Comparison of ENCODE assay signal across 9 mouse cellular contexts in genomic region chr7:16463214-16463613, GRCm38 (mm10). TPM values are rescaled to one million over a fixed set of nuclear protein-coding genes. Genes with fewer than 3 reads are reported as not detected.
DNase-seq lines count a peak whose midpoint lies in the region; ATAC-seq lines count a peak whose summit lies in the region.
"Had no signal": no experiment of that assay in that cellular context is flagged by ENCODE, and none has a peak within 500 bp of the region (broad histone marks: within the 10 kb centered on the region; RNA-seq: fewer than 3 reads in every experiment).

No protein-coding gene starts in this region.

- no peaks in the 10 kb centered on the region for H3K4me1 ChIP-seq in kidney, embryonic 16.5 days (ENCODE audit: insufficient read depth, low read length)
- H3K4me1 ChIP-seq: embryonic facial prominence, embryonic 13.5 days had no signal

- no peak overlapping the region for H3K27ac ChIP-seq in kidney, embryonic 16.5 days (ENCODE audit: low read length)
- H3K27ac ChIP-seq: embryonic facial prominence, embryonic 13.5 days had no signal

- H3K4me3 ChIP-seq in kidney, embryonic 16.5 days (ENCODE audit: low read length): no peak overlapping the region
- H3K4me3 ChIP-seq: embryonic facial prominence, embryonic 13.5 days had no signal

- H3K36me3 ChIP-seq in kidney, embryonic 16.5 days (ENCODE audit: insufficient read depth, low read length): no peaks in the 10 kb centered on the region

- H3K27me3 ChIP-seq in kidney, embryonic 16.5 days (ENCODE audit: insufficient read depth, low read length): peaks cover 4% of the 10 kb centered on the region; the same call in 1 of the 2 replicates

- no peak overlapping the region for H3K4me2 ChIP-seq in kidney, embryonic 16.5 days (replicated peaks; ENCODE audit: low read depth, low read length)
- H3K4me2 ChIP-seq: embryonic facial prominence, embryonic 13.5 days had no signal

- DNase-seq in 3T3-L1 (ENCODE audit: low read depth, low spot score): peak; percentile 73
- peak; percentile 92 for DNase-seq in embryo, embryonic 10 days (ENCODE audit: low spot score)
- DNase-seq in gastrocnemius, postnatal 4 days (ENCODE audit: low spot score in 2 of 2): peak; percentile 63 to 81
- peak; percentile 75 to 77 for DNase-seq in lung, adult 18-20 months
- peak; percentile 92 for DNase-seq in testis, postnatal 10 days (ENCODE audit: low spot score)

- 2% methylated on average over 14 of the region's 14 CpGs for WGBS in kidney, embryonic 16.5 days

- no peak overlapping the region for H3K9ac ChIP-seq in kidney, embryonic 16.5 days (replicated peaks; ENCODE audit: low read length)
- H3K9ac ChIP-seq: embryonic facial prominence, embryonic 13.5 days had no signal

- H3K9me3 ChIP-seq in kidney, embryonic 16.5 days (ENCODE audit: low read length): no peaks in the 10 kb centered on the region

- ATAC-seq in activated CD4-positive, CD25-positive, alpha-beta regulatory T cell, adult 4 months: peak; percentile 60
- 0 out of 2 replicates have a peak, but pooled peaks have one; percentile 67 for ATAC-seq in kidney, embryonic 16.5 days (ENCODE audit: low FRiP score, low TSS enrichment)
- ATAC-seq in neutrophil, adult 5-6 weeks (ENCODE audit: extremely low read depth, insufficient number of reproducible peaks, low FRiP score, poor library complexity, severe bottlenecking): peak; percentile 67; the same call in 1 of the 2 replicates

RNA-seq across cellular contexts. Expression of gene Tmem160, which starts 10.6 kb away (rescaled TPM):
- polyA plus RNA-seq in activated CD4-positive, CD25-positive, alpha-beta regulatory T cell, adult 4 months (2017; shearing (Covaris generic)): 1 to 10 TPM; 5.7 to 9.2 TPM
- total RNA-seq in gastrocnemius, postnatal 4 days (2021): 10 to 100 TPM; 21.1 to 27.2 TPM
- 50.7 and 54.6 TPM in 2 replicates for polyA plus RNA-seq in kidney, embryonic 16.5 days (2015; fragmentation: Nextera tagmentation; extraction: Ambion mirVana)
- total RNA-seq in neutrophil, adult 5-6 weeks (2017): 5.8 and 6.8 TPM in 2 replicates

RNA-seq across cellular contexts. Expression of gene Npas1, which starts 14.3 kb away (rescaled TPM):
- polyA plus RNA-seq in activated CD4-positive, CD25-positive, alpha-beta regulatory T cell, adult 4 months (2017; shearing (Covaris generic)): under 1 TPM in 1 of 2 experiments, not detected in 1; 0.22 TPM
- not detected for total RNA-seq in gastrocnemius, postnatal 4 days (2021)
- 0.41 and 0.42 TPM in 2 replicates for polyA plus RNA-seq in kidney, embryonic 16.5 days (2015; fragmentation: Nextera tagmentation; extraction: Ambion mirVana)
- not detected in 2 replicates for total RNA-seq in neutrophil, adult 5-6 weeks (2017)
